Mouse (Mus musculus) cerebellum, adult 2 months (tissue): Measurements from ENCODE around the gene Insr.

Experiments used
- CTCF ChIP-seq: fragments of 200-500 bp; IDR thresholded peaks from 2 replicates; pipeline ENCODE4 v1.5.1; 2011; ENCODE audit warnings: low read depth, mild to moderate bottlenecking, control low read depth, low read length, moderate library complexity, borderline replicate concordance; ENCODE audit not compliant: insufficient read depth
- POLR2A ChIP-seq: fragments of 200-500 bp; IDR thresholded peaks from 2 replicates; pipeline ENCODE4 v1.6.1; 2011; ENCODE audit warnings: low read length, control low read depth, borderline replicate concordance; ENCODE audit not compliant: insufficient read depth

- no peak for TF ChIP-seq CTCF
- no peak for TF ChIP-seq POLR2A
Measured at GRCm38 (mm10) chr8:3324253-3324652, 44.8 kb upstream of the Insr start.
